Mouse (Mus musculus): ENCODE results near the gene Nmnat1. TPM values are rescaled to one million over a fixed set of nuclear protein-coding genes. Genes with fewer than 3 reads are reported as not detected.

The Nmnat1 gene
- polyA plus RNA-seq, 1 experiment from 2014 or later: 11.1 TPM

DNA sequence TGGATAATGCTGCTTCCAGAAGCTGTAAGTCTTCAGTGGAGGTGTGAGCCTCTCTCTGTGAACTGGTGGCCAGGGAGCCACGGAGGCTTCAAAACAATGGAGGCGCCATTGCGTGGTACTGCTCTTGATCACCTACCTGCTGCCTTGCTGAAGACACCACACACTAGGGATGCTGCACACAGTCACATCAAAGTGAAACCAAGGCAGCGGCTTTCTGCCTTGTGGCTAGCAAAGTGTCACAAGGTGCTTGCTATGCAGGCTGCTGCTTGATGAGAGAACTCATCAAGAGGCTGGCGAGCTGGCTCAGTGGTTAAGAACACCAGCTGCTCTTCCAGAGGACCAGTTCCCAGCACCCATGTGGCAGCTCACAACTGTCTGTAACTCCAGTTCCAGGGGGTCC is 30.7 kb upstream of the Nmnat1 start:
- WGBS: 91% methylated on average over 5 of the region's 5 CpGs
- H3K4me3 ChIP-seq: no peak overlapping the region
- no peak for ATAC-seq (ENCODE audit: extremely low read depth, insufficient number of reproducible peaks, low FRiP score, low TSS enrichment)
- peaks cover 15% of the 10 kb centered on the region for H3K4me1 ChIP-seq
- H3K36me3 ChIP-seq: no peaks in the 10 kb centered on the region
- H3K27me3 ChIP-seq (replicated peaks): no peaks in the 10 kb centered on the region
- no peak overlapping the region for H3K27ac ChIP-seq (replicated peaks)
- no peak overlapping the region for H3K4me2 ChIP-seq
- H3K9ac ChIP-seq: no peak overlapping the region
- no peaks in the 10 kb centered on the region for H3K9me3 ChIP-seq

DNA sequence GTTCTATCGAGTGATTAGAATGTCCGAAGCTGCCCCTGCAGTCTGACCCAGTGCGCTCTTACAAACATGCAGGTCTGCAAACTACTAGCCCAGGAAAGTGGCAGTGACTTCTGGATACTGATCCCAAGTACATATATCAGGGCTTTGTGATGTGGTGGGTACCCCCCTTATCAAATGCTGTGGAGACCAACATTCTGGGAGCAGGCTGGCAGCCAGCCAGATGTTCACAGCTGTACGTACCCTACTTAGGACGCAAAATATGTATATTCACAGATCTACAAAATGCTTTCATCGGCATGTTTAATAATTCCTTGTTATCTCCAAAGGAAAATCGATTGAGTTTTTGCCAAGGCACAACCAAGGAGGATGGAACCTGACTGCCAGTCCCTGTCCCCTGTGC is 27.1 kb upstream of the Nmnat1 start:
- Histone ChIP-seq H3K4me1 (0 out of 2 replicates have a peak, but pooled peaks cover 4% of the 10 kb centered on the region), H3K9ac (no peak overlapping the region), H3K4me2 (no peak overlapping the region), H3K27me3 (replicated peaks) (no peaks in the 10 kb centered on the region), H3K9me3 (no peaks in the 10 kb centered on the region), H3K4me3 (no peak overlapping the region), H3K27ac (replicated peaks) (no peak overlapping the region), H3K36me3 (no peaks in the 10 kb centered on the region)
- no peak for ATAC-seq (ENCODE audit: extremely low read depth, insufficient number of reproducible peaks, low FRiP score, low TSS enrichment)
- 68% methylated on average over 7 of the region's 7 CpGs for WGBS

DNA sequence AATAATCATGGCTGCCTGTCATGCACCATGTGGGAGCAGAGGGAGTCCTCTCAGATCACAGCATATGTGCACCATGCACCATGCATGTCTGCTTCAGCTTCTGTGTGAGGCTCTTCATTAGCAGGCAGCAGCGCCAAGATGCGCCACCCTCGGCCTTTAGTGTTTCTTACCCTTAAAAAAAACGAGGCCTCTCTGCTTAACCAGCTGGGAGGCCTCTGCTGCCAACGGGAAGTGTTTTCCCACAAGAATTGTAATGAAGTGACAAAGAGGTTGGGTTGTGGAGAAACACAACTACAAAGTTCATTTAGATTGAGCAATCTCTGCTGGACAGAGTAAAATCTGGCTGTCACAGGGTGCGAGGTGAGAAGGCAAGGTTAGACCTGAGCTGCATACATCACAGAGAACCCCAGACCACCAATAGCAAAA is 26.2 kb upstream of the Nmnat1 start:
- ATAC-seq (ENCODE audit: extremely low read depth, insufficient number of reproducible peaks, low FRiP score, low TSS enrichment): no peak
- WGBS: 49% methylated on average over 6 of the region's 6 CpGs
- Histone ChIP-seq H3K27ac (replicated peaks) (no peak overlapping the region), H3K9ac (no peak overlapping the region), H3K4me2 (no peak overlapping the region), H3K36me3 (no peaks in the 10 kb centered on the region), H3K4me1 (0 out of 2 replicates have a peak, but pooled peaks cover 4% of the 10 kb centered on the region), H3K27me3 (replicated peaks) (no peaks in the 10 kb centered on the region), H3K4me3 (no peak overlapping the region), H3K9me3 (no peaks in the 10 kb centered on the region)

DNA sequence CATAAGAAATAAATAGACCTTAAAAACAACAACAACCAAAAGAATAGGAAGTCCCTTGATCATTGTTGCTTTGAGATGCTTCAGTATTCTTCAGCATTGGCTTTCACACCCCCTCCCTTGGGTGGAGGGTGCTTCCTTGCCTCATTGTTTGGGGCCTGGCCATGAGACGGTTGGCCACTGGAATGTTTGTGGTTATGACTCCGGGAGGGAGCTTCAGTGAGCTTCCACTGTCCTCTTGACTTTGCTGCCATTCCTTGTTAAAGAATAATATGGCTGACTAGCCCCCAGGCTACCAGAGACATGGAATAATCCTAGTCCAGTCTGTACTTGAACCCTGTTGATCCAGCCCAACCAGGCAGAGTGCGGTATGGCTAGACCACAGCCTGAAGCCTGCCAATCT is 21.9 kb upstream of the Nmnat1 start:
- H3K4me2 ChIP-seq: no peak overlapping the region
- H3K9me3 ChIP-seq: no peaks in the 10 kb centered on the region
- peaks cover 11% of the 10 kb centered on the region for H3K36me3 ChIP-seq
- no peak overlapping the region for H3K27ac ChIP-seq (replicated peaks)
- H3K9ac ChIP-seq: no peak overlapping the region
- H3K4me3 ChIP-seq: no peak overlapping the region
- ATAC-seq (ENCODE audit: extremely low read depth, insufficient number of reproducible peaks, low FRiP score, low TSS enrichment): no peak
- H3K4me1 ChIP-seq: 0 out of 2 replicates have a peak, but pooled peaks cover 4% of the 10 kb centered on the region
- 67% methylated on average over 3 of the region's 3 CpGs for WGBS
- no peaks in the 10 kb centered on the region for H3K27me3 ChIP-seq (replicated peaks)

DNA sequence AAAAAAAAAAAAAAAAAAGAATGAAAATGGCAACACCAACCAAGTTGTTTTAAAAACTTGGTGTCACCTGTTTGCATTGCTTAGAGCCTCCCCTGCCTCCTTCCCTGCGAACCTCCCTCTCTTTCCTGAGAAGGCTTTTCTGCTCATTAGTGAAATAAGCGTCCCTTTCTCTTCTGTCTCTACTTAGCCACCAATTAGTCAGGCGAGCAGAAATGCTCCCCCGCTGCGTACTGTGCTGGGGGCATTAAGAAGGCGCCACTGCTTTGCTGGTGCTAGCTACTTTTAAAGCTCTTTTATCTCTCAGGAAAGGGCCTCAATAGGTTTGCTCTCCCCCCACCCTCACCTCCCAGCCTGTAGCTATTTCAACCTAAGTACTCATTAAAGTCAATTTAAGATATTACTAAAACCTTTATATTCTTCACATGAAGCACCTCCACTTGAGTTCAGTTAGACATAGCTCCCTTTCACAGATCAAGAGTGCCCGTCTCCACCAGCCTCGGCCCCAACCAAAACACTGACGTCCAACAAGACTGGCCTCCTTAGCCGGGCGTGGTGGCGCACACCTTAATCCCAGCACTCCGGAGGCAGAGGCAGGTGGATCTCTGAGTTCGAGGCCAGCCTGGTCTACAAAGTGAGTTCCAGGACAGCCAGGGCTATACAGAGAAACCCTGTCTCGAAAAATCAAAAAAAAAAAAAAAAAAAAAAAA is 20.4 kb upstream of the Nmnat1 start:
- Histone ChIP-seq H3K27me3 (replicated peaks) (no peaks in the 10 kb centered on the region), H3K27ac (replicated peaks) (no peak overlapping the region), H3K36me3 (peaks cover 26% of the 10 kb centered on the region), H3K4me1 (no peaks in the 10 kb centered on the region), H3K9me3 (no peaks in the 10 kb centered on the region), H3K9ac (no peak overlapping the region), H3K4me2 (no peak overlapping the region), H3K4me3 (no peak overlapping the region)
- no peak for ATAC-seq (ENCODE audit: extremely low read depth, insufficient number of reproducible peaks, low FRiP score, low TSS enrichment)
- WGBS: 60% methylated on average over 14 of the region's 15 CpGs

DNA sequence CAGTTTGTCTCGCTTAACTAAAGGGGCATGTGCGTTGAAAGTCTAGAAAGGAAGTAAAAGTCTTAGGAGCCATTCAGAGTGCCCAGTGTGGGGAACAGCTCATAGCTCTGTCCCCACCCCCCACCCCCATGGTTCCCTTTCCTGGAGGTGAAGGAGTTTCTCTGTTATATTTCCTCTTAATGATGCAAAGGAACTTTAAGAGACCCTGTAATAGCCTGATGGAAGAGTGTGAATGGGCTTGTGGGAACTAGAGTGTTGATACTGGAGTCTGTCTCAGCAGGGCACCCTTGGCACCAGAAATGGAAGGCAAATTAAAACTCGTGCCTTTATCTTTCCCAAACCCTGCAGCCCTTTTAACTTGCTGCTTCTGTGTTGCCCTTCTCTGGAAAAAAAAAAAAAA is 19.9 kb upstream of the Nmnat1 start:
- no peak overlapping the region for H3K4me3 ChIP-seq
- 31% methylated on average over 3 of the region's 3 CpGs for WGBS
- no peaks in the 10 kb centered on the region for H3K9me3 ChIP-seq
- H3K27ac ChIP-seq (replicated peaks): no peak overlapping the region
- ATAC-seq (ENCODE audit: extremely low read depth, insufficient number of reproducible peaks, low FRiP score, low TSS enrichment): no peak
- no peaks in the 10 kb centered on the region for H3K4me1 ChIP-seq
- H3K27me3 ChIP-seq (replicated peaks): no peaks in the 10 kb centered on the region
- no peak overlapping the region for H3K4me2 ChIP-seq
- H3K36me3 ChIP-seq: peaks cover 31% of the 10 kb centered on the region
- no peak overlapping the region for H3K9ac ChIP-seq

DNA sequence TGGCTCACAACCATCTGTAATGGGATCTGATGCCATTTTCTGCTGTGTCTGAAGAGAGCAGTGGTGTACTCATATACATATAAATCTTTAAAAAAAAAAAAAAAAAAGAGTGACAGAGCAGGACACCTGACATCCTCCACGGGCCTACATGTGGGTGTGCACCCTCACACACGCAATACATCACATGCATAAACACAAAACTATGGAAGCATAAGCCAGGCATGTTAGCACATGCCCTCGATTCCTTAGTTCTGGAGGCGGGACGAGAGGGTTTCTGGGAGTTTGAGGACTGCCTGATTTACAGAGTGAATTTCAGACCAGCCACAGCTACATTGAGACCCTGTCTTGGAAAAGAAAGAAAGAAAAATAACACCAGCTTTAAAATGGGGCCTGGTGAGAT is 19.4 kb upstream of the Nmnat1 start:
- Histone ChIP-seq H3K36me3 (peaks cover 36% of the 10 kb centered on the region), H3K4me2 (no peak overlapping the region), H3K27me3 (replicated peaks) (no peaks in the 10 kb centered on the region), H3K4me1 (no peaks in the 10 kb centered on the region), H3K9ac (no peak overlapping the region), H3K9me3 (no peaks in the 10 kb centered on the region), H3K27ac (replicated peaks) (no peak overlapping the region), H3K4me3 (no peak overlapping the region)
- 81% methylated on average over 5 of the region's 5 CpGs for WGBS
- no peak for ATAC-seq (ENCODE audit: extremely low read depth, insufficient number of reproducible peaks, low FRiP score, low TSS enrichment)

DNA sequence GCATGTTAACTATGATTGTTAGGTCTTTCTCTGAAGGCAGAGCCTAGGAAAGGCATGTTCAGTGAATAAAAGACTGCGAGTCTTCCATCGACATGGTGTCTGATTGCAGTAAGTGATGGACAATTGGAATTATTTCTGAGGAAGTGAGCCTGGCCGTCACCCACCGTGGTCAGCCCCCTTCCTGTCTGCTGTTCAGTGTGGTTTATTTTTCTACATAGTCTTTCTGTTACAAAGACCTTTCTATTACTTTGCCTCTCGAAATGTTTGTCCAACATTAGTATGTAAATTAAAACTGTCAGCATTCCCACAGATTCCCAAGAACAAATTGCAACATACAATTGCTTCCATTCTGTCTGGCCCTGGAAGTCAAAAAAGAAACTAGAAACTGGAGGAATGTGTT is 14.8 kb upstream of the Nmnat1 start:
- Histone ChIP-seq H3K9ac (no peak overlapping the region), H3K4me2 (no peak overlapping the region), H3K36me3 (peaks cover 76% of the 10 kb centered on the region), H3K27me3 (replicated peaks) (no peaks in the 10 kb centered on the region), H3K9me3 (no peaks in the 10 kb centered on the region), H3K4me3 (no peak overlapping the region), H3K4me1 (no peaks in the 10 kb centered on the region), H3K27ac (replicated peaks) (no peak overlapping the region)
- 78% methylated on average over 5 of the region's 5 CpGs for WGBS
- ATAC-seq (ENCODE audit: extremely low read depth, insufficient number of reproducible peaks, low FRiP score, low TSS enrichment): no peak

DNA sequence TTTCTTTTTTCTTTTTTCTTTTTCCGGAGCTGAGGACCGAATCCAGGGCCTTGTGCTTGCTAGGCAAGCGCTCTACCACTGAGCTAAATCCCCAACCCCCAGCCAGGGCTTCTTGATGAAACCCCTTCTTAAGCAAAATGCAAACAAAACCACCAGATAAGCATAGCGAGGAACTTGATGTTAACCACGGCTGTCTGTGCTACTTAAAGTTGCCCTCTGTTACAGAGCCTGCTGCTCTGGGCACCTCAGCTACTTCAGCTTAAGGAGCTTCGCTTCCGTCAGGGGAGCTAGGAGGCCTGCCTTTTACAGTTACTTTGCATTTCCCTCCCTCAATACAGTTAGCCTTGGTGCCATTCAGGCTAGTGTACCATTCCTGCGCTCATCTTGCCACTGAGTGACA is 13.9 kb upstream of the Nmnat1 start:
- ATAC-seq (ENCODE audit: extremely low read depth, insufficient number of reproducible peaks, low FRiP score, low TSS enrichment): no peak

DNA sequence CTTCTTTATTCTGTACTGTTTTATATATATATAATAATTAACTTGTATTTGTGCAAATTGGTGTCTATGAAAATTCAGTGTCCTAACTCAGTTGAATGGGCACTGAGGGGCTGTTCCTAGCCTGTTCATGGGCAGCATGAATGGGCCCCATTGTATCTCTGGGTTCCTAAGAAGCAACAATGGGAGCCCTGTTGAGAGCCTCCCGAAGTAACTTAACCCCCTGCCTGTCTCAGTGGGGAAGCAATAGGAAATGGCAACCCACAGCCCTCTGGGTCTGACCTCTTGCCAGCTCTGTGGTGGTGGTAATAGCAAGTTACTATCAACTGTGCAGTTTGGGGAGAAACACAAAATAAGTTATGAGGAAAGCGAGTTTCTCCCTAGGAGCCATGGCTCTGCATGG is 11.6 kb upstream of the Nmnat1 start:
- Histone ChIP-seq H3K9me3 (no peaks in the 10 kb centered on the region), H3K4me3 (no peak overlapping the region), H3K9ac (no peak overlapping the region), H3K4me2 (no peak overlapping the region), H3K27me3 (replicated peaks) (no peaks in the 10 kb centered on the region), H3K36me3 (peaks cover 92% of the 10 kb centered on the region), H3K4me1 (no peaks in the 10 kb centered on the region), H3K27ac (replicated peaks) (no peak overlapping the region)
- ATAC-seq (ENCODE audit: extremely low read depth, insufficient number of reproducible peaks, low FRiP score, low TSS enrichment): no peak
- WGBS: 67% methylated on average over 2 of the region's 2 CpGs

More for the DNA sequence above, 13.9 kb upstream of the Nmnat1 start:
- H3K4me3 ChIP-seq: no peak overlapping the region
- H3K27ac ChIP-seq (replicated peaks): no peak overlapping the region
- H3K4me2 ChIP-seq: no peak overlapping the region
- no peaks in the 10 kb centered on the region for H3K4me1 ChIP-seq
- WGBS: 75% methylated on average over 8 of the region's 8 CpGs
- H3K36me3 ChIP-seq: peaks cover 85% of the 10 kb centered on the region
- H3K9me3 ChIP-seq: no peaks in the 10 kb centered on the region
- H3K9ac ChIP-seq: no peak overlapping the region
- no peaks in the 10 kb centered on the region for H3K27me3 ChIP-seq (replicated peaks)

DNA sequence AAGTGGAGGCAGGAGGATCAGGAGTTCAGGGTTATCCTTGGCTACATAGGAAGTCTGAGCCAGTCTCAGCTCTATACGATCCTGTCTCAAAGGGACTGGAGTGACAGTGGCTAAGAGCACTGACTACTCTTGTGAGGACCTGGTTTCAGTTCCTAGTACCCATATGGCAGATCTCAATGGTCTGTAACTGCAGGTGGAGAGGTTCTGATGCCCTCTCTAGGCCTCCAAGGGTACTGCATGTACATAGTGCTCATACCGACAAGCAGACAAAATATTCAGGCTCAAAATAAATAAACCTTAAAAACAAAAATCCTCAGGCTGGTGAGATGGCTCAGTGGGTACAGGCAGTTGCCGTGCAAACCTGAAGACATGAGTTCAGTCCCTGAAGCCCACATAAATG is 6.1 kb upstream of the Nmnat1 start:
- no peak overlapping the region for H3K4me2 ChIP-seq
- H3K4me3 ChIP-seq: no peak overlapping the region
- H3K9ac ChIP-seq: no peak overlapping the region
- no peak overlapping the region for H3K27ac ChIP-seq (replicated peaks)
- WGBS: 98% methylated on average over 3 of the region's 3 CpGs
- no peaks in the 10 kb centered on the region for H3K9me3 ChIP-seq
- ATAC-seq (ENCODE audit: extremely low read depth, insufficient number of reproducible peaks, low FRiP score, low TSS enrichment): no peak
- H3K27me3 ChIP-seq (replicated peaks): no peaks in the 10 kb centered on the region
- peaks cover 91% of the 10 kb centered on the region for H3K36me3 ChIP-seq
- H3K4me1 ChIP-seq: peaks cover 11% of the 10 kb centered on the region
